Mouse (Mus musculus): ENCODE measurements at regions not wholly inside any gene's neighbourhood (a gene's known extent, or its start where the extent isn't known, plus 50 kb on each side); places are given as distances from the start of the nearest gene placed in this dataset.

DNA sequence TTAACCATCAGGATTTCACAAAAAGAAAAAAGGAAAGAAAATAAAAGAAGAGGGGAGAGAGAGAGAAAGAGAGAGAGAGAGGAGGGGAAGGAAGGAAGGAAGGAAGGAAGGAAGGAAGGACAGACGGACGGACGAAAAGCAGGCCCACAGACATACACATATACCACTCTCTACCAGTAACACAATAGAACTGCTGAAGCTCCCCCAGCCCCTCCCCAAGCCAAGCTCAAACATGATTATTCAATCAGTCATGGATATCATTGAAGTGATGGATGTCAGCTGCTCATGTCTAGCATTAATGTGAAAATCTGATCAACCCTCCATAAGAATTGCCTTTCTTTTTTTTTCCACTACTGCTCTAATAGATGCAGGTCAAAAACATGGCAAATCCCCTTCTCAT is 161.2 kb downstream of the Mreg start:
- DNase-seq (ENCODE audit: low read depth in 1 of 2, low spot score in 2 of 2), result no peak

DNA sequence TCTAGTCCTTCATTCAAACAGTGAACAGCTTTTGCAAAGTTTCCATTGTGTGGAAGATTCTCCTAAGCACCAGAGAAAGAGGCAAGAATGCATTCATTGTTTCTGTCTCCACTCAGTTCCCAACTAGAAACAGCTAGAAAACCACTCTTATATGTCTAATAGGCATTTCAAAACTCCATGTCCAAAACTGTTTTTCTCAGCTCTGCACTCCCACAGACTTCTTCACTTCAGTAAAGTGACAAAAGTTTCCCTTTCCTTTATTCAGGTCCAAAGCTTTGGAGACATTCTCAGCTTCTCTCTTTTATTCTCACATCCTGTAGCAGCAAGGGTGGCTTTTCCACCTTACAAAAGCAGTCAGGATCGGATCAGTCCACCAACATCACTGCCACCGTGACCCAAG is 166.0 kb downstream of the Mreg start:
- DNase-seq (ENCODE audit: low read depth in 1 of 2, low spot score in 2 of 2), result no peak

DNA sequence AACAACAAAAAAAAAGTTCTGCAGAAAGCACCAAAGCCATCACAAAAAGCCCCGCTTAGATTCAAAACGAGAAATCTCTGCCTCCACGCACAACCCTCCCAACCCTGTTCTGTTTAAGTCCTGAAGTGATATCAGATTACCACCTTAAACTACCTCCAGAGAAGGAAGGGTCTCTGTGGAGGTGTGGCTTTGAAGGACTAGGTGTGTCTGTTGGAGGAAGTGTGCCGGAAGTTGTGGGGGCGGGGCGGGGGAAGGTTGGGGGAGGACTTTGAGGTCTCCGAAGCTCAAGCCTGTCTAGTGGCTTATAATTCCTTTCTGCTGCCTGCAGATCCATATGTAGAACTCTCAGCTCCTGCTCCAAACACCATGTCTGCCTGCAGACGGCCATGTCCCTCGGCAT is 173.6 kb downstream of the Mreg start:
- DNase-seq (ENCODE audit: low read depth in 1 of 2, low spot score in 2 of 2), result no peak

- DNase-seq (ENCODE audit: low read depth in 1 of 2, low spot score in 2 of 2), result no peak
Measured at GRCm38 (mm10) chr1:72036600-72036999, 175.5 kb downstream of the Mreg start.

- DNase-seq (ENCODE audit: low read depth in 1 of 2, low spot score in 2 of 2), result no peak
Measured at GRCm38 (mm10) chr1:72036141-72036540, 176.0 kb downstream of the Mreg start.

DNA sequence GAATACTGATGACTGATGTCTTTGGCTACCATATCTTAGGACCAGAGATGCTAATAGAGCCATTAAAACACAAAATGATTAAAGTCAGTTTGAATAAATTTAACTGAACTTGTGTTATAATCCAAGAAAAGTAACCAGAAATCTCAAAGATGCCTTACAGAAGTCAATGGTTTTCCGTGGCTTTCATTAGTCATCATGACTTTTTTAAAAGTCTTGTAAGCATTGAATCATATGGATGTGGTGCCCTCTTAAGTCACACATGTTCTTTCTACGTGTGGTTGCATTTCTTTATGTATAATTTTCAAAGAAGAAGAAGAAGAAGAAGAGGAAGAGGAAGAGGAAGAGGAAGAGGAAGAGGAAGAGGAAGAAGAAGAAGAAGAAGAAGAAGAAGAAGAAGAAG is 178.2 kb downstream of the Mreg start:
- DNase-seq (ENCODE audit: low read depth in 1 of 2, low spot score in 2 of 2), result no peak

DNA sequence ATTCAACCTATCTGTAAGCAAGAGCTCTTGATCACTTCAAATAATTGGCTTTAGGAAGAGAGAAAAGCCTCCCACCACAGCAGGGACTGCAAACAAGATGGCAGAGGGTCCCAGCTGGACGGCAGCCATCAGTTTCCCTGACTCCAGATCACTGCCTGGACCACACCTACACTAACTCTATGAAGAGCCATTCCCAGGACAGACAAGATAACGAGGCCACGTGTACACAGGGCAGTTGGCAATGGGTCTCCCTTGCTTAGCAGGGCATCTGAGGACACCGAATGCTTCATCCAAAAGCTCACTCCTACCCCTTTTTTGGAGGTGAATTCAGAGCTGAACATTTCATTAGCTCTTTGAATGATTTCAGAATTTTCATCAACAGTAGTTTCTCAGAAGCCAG is 179.9 kb downstream of the Mreg start:
- DNase-seq (ENCODE audit: low read depth in 1 of 2, low spot score in 2 of 2), result no peak

DNA sequence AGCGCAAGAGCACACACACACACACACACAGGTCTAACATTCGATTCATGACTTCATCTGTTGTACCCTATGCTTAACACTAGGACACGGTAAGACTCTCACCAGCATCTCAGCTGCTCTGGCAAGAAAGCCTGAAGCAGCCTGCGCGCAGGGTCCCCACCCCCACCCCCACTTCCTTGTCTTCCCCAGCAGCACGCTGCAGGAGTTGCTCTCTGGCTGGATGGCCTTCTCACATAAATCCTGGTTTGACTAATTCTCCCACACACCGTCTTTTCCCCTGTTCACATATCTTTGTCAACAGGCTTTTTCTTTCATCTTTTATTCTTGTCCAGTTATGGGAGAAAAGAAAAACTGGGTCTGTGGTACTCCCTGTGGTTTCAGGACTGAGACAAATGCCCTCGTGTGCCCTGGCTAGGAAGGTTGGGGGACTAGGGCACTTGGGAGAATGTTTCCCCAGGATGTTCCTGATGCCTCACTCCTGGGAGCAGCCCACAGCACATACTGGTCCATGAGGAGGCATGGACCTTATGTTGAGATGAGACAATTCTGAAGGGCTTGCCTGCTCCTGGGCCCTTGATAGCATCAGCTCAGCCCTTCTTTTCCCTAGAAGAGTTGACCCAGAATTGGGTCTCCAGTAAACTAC is 181.2 kb downstream of the Mreg start:
- no peak for DNase-seq (ENCODE audit: low read depth in 1 of 2, low spot score in 2 of 2)

GRCm38 (mm10) chr1:72029625-72030024 is 182.5 kb downstream of the Mreg start:
- DNase-seq (ENCODE audit: low read depth in 1 of 2, low spot score in 2 of 2), result no peak

- DNase-seq (ENCODE audit: low read depth in 1 of 2, low spot score in 2 of 2), result no peak
Measured at GRCm38 (mm10) chr1:72026861-72027260, 185.2 kb downstream of the Mreg start.

DNA sequence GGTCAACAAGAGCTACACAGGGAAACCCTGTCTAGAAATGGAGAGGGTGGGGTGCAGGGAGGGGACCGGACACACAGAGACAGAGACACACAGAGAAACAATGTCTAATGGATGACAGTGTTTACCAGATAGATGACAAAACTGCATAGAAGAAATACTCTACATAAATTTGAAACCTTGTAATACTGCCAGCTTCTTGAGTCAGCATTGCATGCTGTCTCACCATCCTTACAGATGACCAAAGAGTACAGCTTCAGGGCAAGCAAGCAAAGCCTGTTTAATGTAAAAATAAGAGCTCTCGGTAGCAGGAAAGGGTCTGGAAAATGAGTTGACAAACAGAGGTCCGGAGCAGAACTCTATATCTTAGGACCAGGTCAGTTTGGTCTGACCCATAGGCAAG is 189.5 kb downstream of the Mreg start:
- no peak for DNase-seq (ENCODE audit: low read depth in 1 of 2, low spot score in 2 of 2)

GRCm38 (mm10) chr1:72018479-72019222 is 193.5 kb downstream of the Mreg start:
- no peak for DNase-seq (ENCODE audit: low read depth in 1 of 2, low spot score in 2 of 2)

DNA sequence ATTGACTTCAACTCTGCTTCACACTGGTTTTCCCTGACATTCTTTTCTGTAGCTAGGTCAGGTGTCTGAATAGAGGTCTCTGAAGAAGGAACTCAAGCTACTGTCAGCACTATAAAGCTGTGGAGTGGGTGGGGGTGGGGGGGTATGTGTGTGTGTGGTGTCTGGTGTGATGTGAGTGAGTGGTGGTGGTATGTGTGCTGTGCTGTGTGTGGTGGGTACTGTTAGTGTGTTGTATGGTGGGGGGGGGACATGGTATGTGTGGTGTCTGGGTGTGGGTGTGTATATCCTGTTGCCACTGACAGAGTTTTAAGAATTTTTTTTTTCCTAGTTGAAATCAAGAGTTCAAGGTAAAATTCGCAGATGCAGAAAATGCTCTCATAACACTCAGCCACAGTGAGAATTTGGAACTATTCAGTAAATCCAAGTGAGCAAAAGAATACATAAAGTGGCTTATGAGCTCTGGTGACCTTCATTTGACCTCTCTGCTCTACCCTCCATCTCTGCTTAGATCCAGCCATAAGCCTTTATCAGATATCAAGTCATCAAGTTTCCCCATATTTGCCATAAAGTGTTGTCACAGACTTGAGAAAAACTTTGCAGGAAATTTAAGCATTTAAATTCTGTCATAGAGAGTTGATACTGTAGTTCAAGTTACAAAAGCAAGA is 194.2 kb downstream of the Mreg start:
- no peak for DNase-seq (ENCODE audit: low read depth in 1 of 2, low spot score in 2 of 2)

- no peak for DNase-seq (ENCODE audit: low read depth in 1 of 2, low spot score in 2 of 2)
Measured at GRCm38 (mm10) chr1:72015471-72015870, 196.6 kb downstream of the Mreg start.

GRCm38 (mm10) chr1:72014580-72014979 is 197.5 kb downstream of the Mreg start:
- DNase-seq (ENCODE audit: low read depth in 1 of 2, low spot score in 2 of 2), result no peak

DNA sequence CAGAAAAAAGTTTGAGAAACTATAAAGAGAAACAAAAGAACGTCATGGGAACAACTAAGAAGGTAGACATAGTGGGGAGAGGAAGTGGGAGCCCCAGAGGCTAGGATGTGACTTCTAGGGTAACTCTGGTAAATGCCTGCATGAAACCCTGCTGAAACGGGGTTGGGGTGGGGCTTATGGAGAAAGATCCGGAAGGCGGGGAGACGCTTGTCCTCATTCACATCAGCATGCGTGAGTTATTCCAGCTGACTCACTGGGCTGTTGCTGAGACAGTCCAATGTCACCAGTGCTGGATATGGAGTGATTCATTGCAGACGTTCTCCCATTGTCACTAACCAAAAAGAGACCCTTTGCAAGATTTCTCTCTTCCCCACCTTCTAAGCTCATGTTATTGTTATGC is 198.2 kb downstream of the Mreg start:
- no peak for DNase-seq (ENCODE audit: low read depth in 1 of 2, low spot score in 2 of 2)

DNA sequence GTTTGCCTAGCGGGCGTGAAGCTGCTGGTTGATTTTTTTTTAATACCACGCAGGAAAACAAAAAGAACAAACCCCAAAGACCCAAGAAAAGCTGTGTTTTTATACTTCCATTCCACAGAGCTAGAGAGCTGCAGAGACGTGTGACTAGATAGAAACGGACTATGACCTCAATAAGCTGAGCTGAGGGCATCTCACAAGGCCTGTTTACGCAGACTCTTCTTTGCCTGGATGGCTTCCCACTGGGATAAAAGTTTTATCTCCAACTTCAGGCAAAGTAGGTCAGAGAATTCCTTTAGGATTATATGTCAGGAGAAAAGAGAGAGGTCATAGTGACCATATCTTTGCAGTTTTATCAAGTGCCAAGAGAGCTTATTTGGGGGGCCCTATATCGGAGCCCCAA is 199.4 kb downstream of the Mreg start:
- DNase-seq (ENCODE audit: low read depth in 1 of 2, low spot score in 2 of 2), result no peak

DNA sequence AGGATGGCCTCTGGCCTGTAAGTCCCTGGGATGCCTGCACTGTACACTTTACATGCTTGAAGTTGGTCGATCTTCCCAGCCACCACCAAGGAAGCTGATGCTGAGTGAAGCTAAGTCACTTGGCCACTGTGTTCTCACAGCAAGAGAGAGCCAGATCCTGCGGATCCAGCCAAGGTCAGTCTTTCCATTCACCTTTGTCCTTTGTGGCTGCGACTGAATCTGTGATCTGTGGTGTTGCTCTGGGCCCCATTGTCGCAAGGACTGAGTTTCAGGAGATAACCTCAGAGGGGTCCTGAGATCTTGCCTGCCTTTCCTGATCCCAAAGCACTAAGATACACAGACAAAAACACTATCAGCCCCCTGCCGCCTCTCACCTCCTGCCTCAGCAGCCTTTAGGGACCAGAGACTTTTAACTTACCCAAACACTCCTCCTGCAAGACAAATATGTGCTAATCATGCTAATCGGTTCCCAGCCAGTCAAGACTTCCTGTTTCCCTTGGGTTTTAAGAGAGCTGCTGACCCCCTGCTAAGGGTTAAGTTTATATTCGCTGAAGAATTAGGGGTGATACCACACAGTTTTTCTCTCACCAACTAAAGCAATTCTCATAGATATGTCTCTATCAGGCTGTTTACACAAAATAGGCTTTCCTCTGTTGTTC is 202.7 kb downstream of the Mreg start:
- no peak for DNase-seq (ENCODE audit: low read depth in 1 of 2, low spot score in 2 of 2)

DNA sequence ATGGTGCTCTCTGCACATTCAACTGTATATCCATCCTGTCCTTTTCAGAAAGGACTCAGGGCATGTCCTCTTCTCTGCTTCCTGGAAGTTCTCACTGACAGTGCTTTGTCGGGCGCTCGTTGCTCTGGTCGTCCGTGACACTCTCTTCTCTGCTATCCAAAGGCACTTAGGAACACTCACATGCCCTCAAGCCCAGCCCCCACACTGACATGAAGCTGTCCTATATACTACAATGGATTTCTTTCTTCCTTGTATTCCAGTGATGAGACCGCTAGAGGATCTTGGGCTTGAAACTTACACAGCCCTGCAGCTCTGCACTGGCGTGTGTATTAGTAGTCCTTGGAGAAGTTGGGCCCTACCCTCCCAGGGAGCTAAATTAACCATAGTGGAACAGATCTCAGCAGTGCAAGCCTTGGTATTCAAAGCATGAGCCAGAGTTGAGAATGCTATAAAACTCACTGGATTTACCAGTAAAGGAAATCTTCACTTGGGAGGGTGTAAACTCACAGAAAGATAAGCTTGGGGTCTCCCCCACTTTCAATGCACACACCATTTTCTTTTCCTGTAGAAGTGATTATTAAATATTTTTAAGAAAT is 205.3 kb downstream of the Mreg start:
- no peak for DNase-seq (ENCODE audit: low read depth in 1 of 2, low spot score in 2 of 2)

GRCm38 (mm10) chr1:72005956-72006355 is 206.2 kb downstream of the Mreg start:
- DNase-seq (ENCODE audit: low read depth in 1 of 2, low spot score in 2 of 2), result no peak

DNA sequence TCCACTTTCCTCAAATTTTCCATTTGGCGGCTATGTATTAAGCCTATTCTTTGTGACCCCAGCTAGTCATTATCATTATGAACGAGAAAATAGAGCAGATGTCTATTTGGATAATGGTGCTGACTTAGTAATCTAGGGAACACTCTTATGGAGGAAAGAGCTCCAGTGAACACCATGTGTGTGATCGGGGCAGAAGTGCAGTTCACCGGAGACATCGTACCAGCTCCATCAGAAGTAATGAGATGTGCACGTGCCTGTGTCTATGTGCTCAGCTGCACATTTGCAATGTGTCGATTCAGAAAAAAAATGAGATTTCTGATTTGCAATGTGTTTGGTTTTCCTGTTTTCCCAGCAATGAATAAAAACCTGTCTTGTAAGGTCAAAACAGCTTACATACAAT is 206.6 kb downstream of the Mreg start:
- DNase-seq (ENCODE audit: low read depth in 1 of 2, low spot score in 2 of 2), result no peak
